Mouse (Mus musculus) MEL (cell line): ENCODE results near the gene Parp11. TPM values are rescaled to one million over a fixed set of nuclear protein-coding genes. Genes with fewer than 3 reads are reported as not detected.

ENCODE experiments used
- DNase-seq: peaks from one replicate; pipeline ENCODE4 v3.0.0; 2011; ENCODE audit warnings: low read depth, low spot score
- H3K27ac ChIP-seq: 2 replicates; pipeline ENCODE4 v1.5.1; 2012; ENCODE audit warnings: low read depth, mild to moderate bottlenecking, control low read depth, low read length, moderate library complexity; ENCODE audit not compliant: control insufficient read depth
- H3K27me3 ChIP-seq, 2 experiments: fragments of 150-350 bp in 1 of 2; sonication (generic) in 1 of 2; 2 replicates each; pipeline ENCODE4 v1.6.1; 2012; ENCODE audit warnings: low read length in 2 of 2, mild to moderate bottlenecking in 2 of 2, improper control_type of control experiment in 1 of 2, moderate library complexity in 1 of 2; ENCODE audit not compliant: insufficient read depth in 2 of 2, control insufficient read depth in 1 of 2
- H3K36me3 ChIP-seq, 2 experiments: 2 replicates each; pipeline ENCODE4 v1.6.1; 2012 to 2014; ENCODE audit warnings: low read length in 2 of 2, improper control_type of control experiment in 1 of 2, inconsistent platforms in 1 of 2, mild to moderate bottlenecking in 1 of 2; ENCODE audit not compliant: insufficient read depth in 2 of 2, control insufficient read depth in 1 of 2
- H3K4me1 ChIP-seq, 2 experiments: fragments of 150-350 bp in 1 of 2; sonication (generic) in 1 of 2; 2 replicates each; pipeline ENCODE4 v1.6.1; 2012; ENCODE audit warnings: low read length in 2 of 2, improper control_type of control experiment in 1 of 2, mild to moderate bottlenecking in 1 of 2; ENCODE audit not compliant: insufficient read depth in 2 of 2, control insufficient read depth in 1 of 2
- H3K4me3 ChIP-seq, 2 experiments: fragments of 150-350 bp in 1 of 2; sonication (generic) in 1 of 2; 2 replicates each; pipeline ENCODE4 v1.5.1; 2012; ENCODE audit warnings: low read depth in 2 of 2, low read length in 2 of 2, mild to moderate bottlenecking in 2 of 2, moderate library complexity in 2 of 2, control low read depth in 1 of 2, improper control_type of control experiment in 1 of 2; ENCODE audit not compliant: control insufficient read depth in 1 of 2, insufficient read depth in 1 of 2
- H3K79me2 ChIP-seq: 2 replicates; pipeline ENCODE4 v1.6.1; 2012; ENCODE audit warnings: mild to moderate bottlenecking, low read length, moderate library complexity; ENCODE audit not compliant: control insufficient read depth, poor library complexity, insufficient read depth
- H3K9ac ChIP-seq: 2 replicates; pipeline ENCODE4 v1.6.1; 2012; ENCODE audit warnings: low read depth, mild to moderate bottlenecking, control low read depth, low read length, moderate library complexity; ENCODE audit not compliant: control insufficient read depth, poor library complexity, severe bottlenecking
- H3K9me3 ChIP-seq: fragments of 150-350 bp; sonication (generic); replicated peaks from 2 replicates; pipeline ENCODE4 v1.6.1; 2012; ENCODE audit warnings: mild to moderate bottlenecking, low read length, improper control_type of control experiment, moderate library complexity; ENCODE audit not compliant: insufficient read depth
- CHD1 ChIP-seq: IDR thresholded peaks from 2 replicates; pipeline ENCODE4 v1.6.1; 2012; ENCODE audit warnings: low read depth, mild to moderate bottlenecking, inconsistent platforms, low read length, improper control_type of control experiment
- CHD2 ChIP-seq: IDR thresholded peaks from 2 replicates; pipeline ENCODE4 v1.6.1; 2011; ENCODE audit warnings: low read length, improper control_type of control experiment
- CTCF ChIP-seq, 3 experiments: IDR thresholded peaks in 2 of 3; conservative IDR thresholded peaks in 1 of 3; 2 replicates each; pipeline ENCODE4 v1.5.1; 2011 to 2012; ENCODE audit warnings: low read length in 3 of 3, low read depth in 2 of 3, mild to moderate bottlenecking in 2 of 3, improper control_type of control experiment in 1 of 3, inconsistent platforms in 1 of 3, mixed read lengths in 1 of 3, moderate library complexity in 1 of 3; ENCODE audit not compliant: control insufficient read depth in 1 of 3, insufficient read depth in 1 of 3, poor library complexity in 1 of 3, severe bottlenecking in 1 of 3
- E2F4 ChIP-seq: IDR thresholded peaks from 2 replicates; pipeline ENCODE4 v1.6.1; 2011; ENCODE audit warnings: low read depth, low read length, improper control_type of control experiment, borderline replicate concordance
- ELF1 ChIP-seq: IDR thresholded peaks from 2 replicates; pipeline ENCODE4 v1.6.1; 2014; ENCODE audit warnings: low read depth, mild to moderate bottlenecking, inconsistent platforms, low read length, improper control_type of control experiment, moderate library complexity
- ETS1 ChIP-seq: IDR thresholded peaks from 2 replicates; pipeline ENCODE4 v1.6.1; 2012; ENCODE audit warnings: low read depth, mild to moderate bottlenecking, inconsistent platforms, low read length, improper control_type of control experiment, moderate library complexity
- HCFC1 ChIP-seq: IDR thresholded peaks from 2 replicates; pipeline ENCODE4 v1.6.1; 2012; ENCODE audit warnings: low read depth, mild to moderate bottlenecking, inconsistent platforms, low read length, improper control_type of control experiment, moderate library complexity
- KAT2A ChIP-seq: conservative IDR thresholded peaks from 2 replicates; pipeline ENCODE4 v1.6.1; 2012; ENCODE audit warnings: low read depth, low read length, improper control_type of control experiment, inconsistent platforms
- MAFK ChIP-seq: IDR thresholded peaks from 2 replicates; pipeline ENCODE4 v1.6.1; 2011; ENCODE audit warnings: low read depth, mild to moderate bottlenecking, low read length, improper control_type of control experiment, borderline replicate concordance
- MEF2A ChIP-seq: IDR thresholded peaks from 2 replicates; pipeline ENCODE4 v1.6.1; 2014; ENCODE audit warnings: low read depth, mild to moderate bottlenecking, inconsistent platforms, low read length, improper control_type of control experiment; ENCODE audit not compliant: poor library complexity, insufficient replicate concordance, severe bottlenecking; ENCODE audit errors: extremely low read depth
- NELFE ChIP-seq: IDR thresholded peaks from 2 replicates; pipeline ENCODE4 v1.6.1; 2011; ENCODE audit warnings: low read depth, low read length, improper control_type of control experiment
- NRF1 ChIP-seq: IDR thresholded peaks from 2 replicates; pipeline ENCODE4 v1.6.1; 2014; ENCODE audit warnings: low read depth, mild to moderate bottlenecking, inconsistent platforms, low read length, improper control_type of control experiment, moderate library complexity; ENCODE audit not compliant: poor library complexity, insufficient read depth, severe bottlenecking
- POLR2AphosphoS2 ChIP-seq: IDR thresholded peaks from 2 replicates; pipeline ENCODE4 v1.6.1; 2011; ENCODE audit warnings: low read length, improper control_type of control experiment
- RAD21 ChIP-seq: IDR thresholded peaks from 2 replicates; pipeline ENCODE4 v1.6.1; 2011; ENCODE audit warnings: mild to moderate bottlenecking, low read depth, low read length, improper control_type of control experiment
- RCOR1 ChIP-seq: IDR thresholded peaks from 2 replicates; pipeline ENCODE4 v1.6.1; 2012; ENCODE audit warnings: low read depth, mild to moderate bottlenecking, inconsistent platforms, low read length, improper control_type of control experiment
- SIN3A ChIP-seq: IDR thresholded peaks from 2 replicates; pipeline ENCODE4 v1.6.1; 2012; ENCODE audit warnings: low read length, improper control_type of control experiment, inconsistent platforms
- SMC3 ChIP-seq: IDR thresholded peaks from 2 replicates; pipeline ENCODE4 v1.6.1; 2011; ENCODE audit warnings: low read depth, low read length, improper control_type of control experiment
- TBP ChIP-seq: IDR thresholded peaks from 2 replicates; pipeline ENCODE4 v1.8.0; 2011; ENCODE audit warnings: low read depth, low read length, improper control_type of control experiment
- UBTF ChIP-seq: IDR thresholded peaks from 2 replicates; pipeline ENCODE4 v1.6.1; 2012; ENCODE audit warnings: low read depth, mild to moderate bottlenecking, inconsistent platforms, low read length, improper control_type of control experiment, moderate library complexity, borderline replicate concordance; ENCODE audit not compliant: insufficient read depth
- USF1 ChIP-seq: IDR thresholded peaks from 2 replicates; pipeline ENCODE4 v1.6.1; 2014; ENCODE audit warnings: low read depth, mild to moderate bottlenecking, inconsistent platforms, low read length, improper control_type of control experiment, moderate library complexity
- USF2 ChIP-seq, 2 experiments: IDR thresholded peaks; 2 replicates each; pipeline ENCODE4 v1.6.1; 2011 to 2012; ENCODE audit warnings: improper control_type of control experiment in 2 of 2, low read length in 2 of 2, borderline replicate concordance in 1 of 2, inconsistent platforms in 1 of 2, low read depth in 1 of 2, mild to moderate bottlenecking in 1 of 2; ENCODE audit not compliant: insufficient read depth in 1 of 2
- ZC3H11A ChIP-seq: IDR thresholded peaks from 2 replicates; pipeline ENCODE4 v1.6.1; 2012; ENCODE audit warnings: low read depth, mild to moderate bottlenecking, inconsistent platforms, low read length, improper control_type of control experiment
- ZKSCAN1 ChIP-seq: IDR thresholded peaks from 2 replicates; pipeline ENCODE4 v1.6.1; 2012; ENCODE audit warnings: low read depth, mild to moderate bottlenecking, inconsistent platforms, low read length, improper control_type of control experiment, moderate library complexity
- ZNF384 ChIP-seq: IDR thresholded peaks from 2 replicates; pipeline ENCODE4 v1.6.1; 2012; ENCODE audit warnings: low read depth, mild to moderate bottlenecking, inconsistent platforms, low read length, improper control_type of control experiment
- polyA plus RNA-seq, 2 experiments: library from polyadenylated mRNA; stranded (reverse) in 1 of 2; unstranded in 1 of 2; fragments of >175 nt in 1 of 2; fragments of >200 nt in 1 of 2; gene quantifications; 2 replicates each; pipeline versions ENCODE4 v1.2.1 to v1.2.4; 2012; ENCODE audit warnings: low replicate concordance in 2 of 2, low read depth in 1 of 2; ENCODE audit not compliant: insufficient read length in 2 of 2, insufficient read depth in 1 of 2, missing spikeins in 1 of 2
- total RNA-seq: library from RNA; depleted of rRNA; stranded (reverse); fragments of 300-350 nt; gene quantifications from 2 replicates; pipeline ENCODE4 v1.2.3, GENCODE M21; 2012

Gene Parp11
- total and polyA plus RNA-seq, 3 experiments = 5.9 to 8.2 TPM; not detected in 1

- no peaks in the 10 kb centered on the region for H3K9me3 ChIP-seq
- H3K9ac ChIP-seq = no peak overlapping the region
- H3K36me3 ChIP-seq = no peaks in the 10 kb centered on the region
- H3K27ac ChIP-seq = no peak overlapping the region
- no peak overlapping the region for H3K4me3 ChIP-seq
- no peaks in the 10 kb centered on the region for H3K79me2 ChIP-seq
- no peak for DNase-seq
- TF ChIP-seq CHD2 (no peak), NRF1 (no peak), ZKSCAN1 (no peak), MEF2A (no peak), RAD21 (no peak), UBTF (no peak), E2F4 (no peak), SIN3A (no peak), ZNF384 (no peak), KAT2A (no peak), ZC3H11A (no peak), MAFK (no peak), USF1 (no peak), HCFC1 (no peak), ELF1 (no peak), RCOR1 (no peak), NELFE (no peak), POLR2AphosphoS2 (no peak)
- no peaks in the 10 kb centered on the region for H3K4me1 ChIP-seq
- no peaks in the 10 kb centered on the region for H3K27me3 ChIP-seq
Measured at GRCm38 (mm10) chr6:127493750-127494149, 47.1 kb downstream of the Parp11 start.

- Histone ChIP-seq H3K4me1 (no peaks in the 10 kb centered on the region), H3K79me2 (no peaks in the 10 kb centered on the region), H3K27me3 (no peaks in the 10 kb centered on the region), H3K9me3 (no peaks in the 10 kb centered on the region), H3K36me3 (no peaks in the 10 kb centered on the region), H3K27ac (no peak overlapping the region), H3K9ac (no peak overlapping the region), H3K4me3 (no peak overlapping the region)
- no peak for DNase-seq
- TF ChIP-seq CTCF (IDR thresholded peaks at IDR 0.05 in 2 of 3, conservative IDR thresholded peaks at IDR 0.05 in 1 of 3; ENCODE audit: control insufficient read depth in 1 of 3, insufficient read depth in 1 of 3, low read depth in 2 of 3, low read length in 3 of 3, poor library complexity in 1 of 3, severe bottlenecking in 1 of 3) (no peak), CHD1 (no peak), NELFE (no peak), ETS1 (no peak), SMC3 (no peak), TBP (no peak), USF2 (IDR thresholded peaks at IDR 0.05; ENCODE audit: borderline replicate concordance in 1 of 2, insufficient read depth in 1 of 2, low read depth in 1 of 2, low read length in 2 of 2) (no peak), E2F4 (no peak)
Measured at GRCm38 (mm10) chr6:127494357-127494756, 47.7 kb downstream of the Parp11 start.
